In genomic region chr4:141204580-141205061, GRCm38 (mm10) we compare ENCODE assay signal across 8 mouse cellular contexts. TPM values are rescaled to one million over a fixed set of nuclear protein-coding genes. Genes with fewer than 3 reads are reported as not detected.
DNase-seq lines count a peak whose midpoint lies in the region; ATAC-seq lines count a peak whose summit lies in the region.

No protein-coding gene starts in this region.

- no peak overlapping the region for H3K27ac ChIP-seq in midbrain, embryonic 13.5 days
- no peak overlapping the region for H3K27ac ChIP-seq in midbrain, embryonic 14.5 days (replicated peaks; ENCODE audit: low read depth, low read length)
- H3K27ac ChIP-seq in lung, embryonic 16.5 days (ENCODE audit: low read length): no peak overlapping the region
- H3K27ac ChIP-seq in hindbrain, embryonic 11.5 days (ENCODE audit: low read depth, low read length): no peak overlapping the region

- no peaks in the 10 kb centered on the region for H3K4me1 ChIP-seq in midbrain, embryonic 13.5 days (replicated peaks)
- no peaks in the 10 kb centered on the region for H3K4me1 ChIP-seq in midbrain, embryonic 14.5 days (ENCODE audit: control insufficient read depth, insufficient read depth, low read length)
- no peaks in the 10 kb centered on the region for H3K4me1 ChIP-seq in lung, embryonic 16.5 days (replicated peaks; ENCODE audit: control insufficient read depth, insufficient read depth, low read length)
- no peaks in the 10 kb centered on the region for H3K4me1 ChIP-seq in hindbrain, embryonic 11.5 days (replicated peaks; ENCODE audit: control insufficient read depth, insufficient read depth, low read length)

- H3K36me3 ChIP-seq in midbrain, embryonic 13.5 days: peaks cover 50% of the 10 kb centered on the region
- H3K36me3 ChIP-seq in midbrain, embryonic 14.5 days (ENCODE audit: control insufficient read depth, insufficient read depth, low read length): peaks cover 39% of the 10 kb centered on the region
- peaks cover 14% of the 10 kb centered on the region for H3K36me3 ChIP-seq in lung, embryonic 16.5 days (ENCODE audit: control insufficient read depth, insufficient read depth, low read length)
- H3K36me3 ChIP-seq in hindbrain, embryonic 11.5 days (ENCODE audit: control insufficient read depth, insufficient read depth, low read length): no peaks in the 10 kb centered on the region

- H3K4me2 ChIP-seq in midbrain, embryonic 13.5 days (replicated peaks): no peak overlapping the region
- no peak overlapping the region for H3K4me2 ChIP-seq in midbrain, embryonic 14.5 days (ENCODE audit: low read length)
- no peak overlapping the region for H3K4me2 ChIP-seq in lung, embryonic 16.5 days (ENCODE audit: low read depth, low read length)
- H3K4me2 ChIP-seq in hindbrain, embryonic 11.5 days (replicated peaks; ENCODE audit: low read depth, low read length): no peak overlapping the region

- ATAC-seq in midbrain, embryonic 13.5 days: peak; percentile 37; the same call in 1 of the 2 replicates
- no peak for ATAC-seq in midbrain, embryonic 14.5 days (ENCODE audit: low FRiP score, low TSS enrichment)
- ATAC-seq in granulocyte monocyte progenitor cell, adult 5-6 weeks (replicated peaks; ENCODE audit: poor library complexity, severe bottlenecking): peak; percentile 14; the same call in 1 of the 2 replicates
- ATAC-seq in lung, embryonic 16.5 days (ENCODE audit: low read depth): peak; percentile 54
- no peak for ATAC-seq in activated CD4-positive, CD25-positive, alpha-beta regulatory T cell, adult 4 months
- no peak for ATAC-seq in hindbrain, embryonic 11.5 days (ENCODE audit: low FRiP score)

- WGBS in midbrain, embryonic 13.5 days: 73% methylated on average over 4 of the region's 4 CpGs
- WGBS in midbrain, embryonic 14.5 days: 66% methylated on average over 4 of the region's 4 CpGs
- WGBS in lung, embryonic 16.5 days: 56% methylated on average over 4 of the region's 4 CpGs
- 73% methylated on average over 4 of the region's 4 CpGs for WGBS in hindbrain, embryonic 11.5 days

- no peaks in the 10 kb centered on the region for H3K27me3 ChIP-seq in midbrain, embryonic 13.5 days
- no peaks in the 10 kb centered on the region for H3K27me3 ChIP-seq in midbrain, embryonic 14.5 days (ENCODE audit: control insufficient read depth, insufficient read depth, low read length)
- H3K27me3 ChIP-seq in lung, embryonic 16.5 days (ENCODE audit: control insufficient read depth, insufficient read depth, low read depth, low read length): no peaks in the 10 kb centered on the region
- no peaks in the 10 kb centered on the region for H3K27me3 ChIP-seq in hindbrain, embryonic 11.5 days (ENCODE audit: control insufficient read depth, insufficient read depth, low read length)

- H3K9ac ChIP-seq in midbrain, embryonic 13.5 days (replicated peaks): no peak overlapping the region
- no peak overlapping the region for H3K9ac ChIP-seq in midbrain, embryonic 14.5 days (replicated peaks; ENCODE audit: low read length)
- H3K9ac ChIP-seq in lung, embryonic 16.5 days (ENCODE audit: low read length): no peak overlapping the region
- H3K9ac ChIP-seq in hindbrain, embryonic 11.5 days (ENCODE audit: low read depth, low read length): no peak overlapping the region

- H3K4me3 ChIP-seq in midbrain, embryonic 13.5 days (replicated peaks): no peak overlapping the region
- H3K4me3 ChIP-seq in midbrain, embryonic 14.5 days (replicated peaks; ENCODE audit: low read depth, low read length): no peak overlapping the region
- H3K4me3 ChIP-seq in lung, embryonic 16.5 days (ENCODE audit: low read length): no peak overlapping the region
- no peak overlapping the region for H3K4me3 ChIP-seq in hindbrain, embryonic 11.5 days (ENCODE audit: low read depth, low read length)

- peak; percentile 47 to 63 for DNase-seq in cerebellum, postnatal 14 days
- no peak for DNase-seq in cerebellum, adult 11 months
- DNase-seq in midbrain, embryonic 14.5 days: no peak
- DNase-seq in hindbrain, embryonic 11.5 days (ENCODE audit: low spot score): no peak

- no peaks in the 10 kb centered on the region for H3K9me3 ChIP-seq in midbrain, embryonic 13.5 days
- no peaks in the 10 kb centered on the region for H3K9me3 ChIP-seq in midbrain, embryonic 14.5 days (ENCODE audit: control insufficient read depth, low read length)
- no peaks in the 10 kb centered on the region for H3K9me3 ChIP-seq in lung, embryonic 16.5 days (ENCODE audit: control insufficient read depth, low read length)
- H3K9me3 ChIP-seq in hindbrain, embryonic 11.5 days (ENCODE audit: control insufficient read depth, low read length): no peaks in the 10 kb centered on the region

RNA-seq across cellular contexts. Expression of gene Rsg1, which starts 9.1 kb away (rescaled TPM):
- polyA plus RNA-seq in midbrain, embryonic 13.5 days (2015; fragmentation: Nextera tagmentation; extraction: Ambion mirVana): 6.4 and 8.9 TPM in 2 replicates
- polyA plus RNA-seq in midbrain, embryonic 14.5 days (2014; fragmentation: Nextera tagmentation; extraction: Ambion mirVana): 5.7 and 7.8 TPM in 2 replicates
- total RNA-seq in granulocyte monocyte progenitor cell, adult 5-6 weeks (2014; fragmentation: Nextera tagmentation): 1.4 and 1.8 TPM in 2 replicates
- 1.4 and 2.6 TPM in 2 replicates for total RNA-seq in granulocyte monocyte progenitor cell, adult 5-6 weeks (2017)
- 5.2 and 7.0 TPM in 2 replicates for polyA plus RNA-seq in lung, embryonic 16.5 days (2015; fragmentation: Nextera tagmentation; extraction: Ambion mirVana)
- 1 to 10 TPM; 1.5 to 3.2 TPM for polyA plus RNA-seq in activated CD4-positive, CD25-positive, alpha-beta regulatory T cell, adult 4 months (2017; shearing (Covaris generic))
- polyA plus RNA-seq in hindbrain, embryonic 11.5 days (2014; fragmentation: Nextera tagmentation; extraction: Ambion mirVana): 6.3 and 6.8 TPM in 2 replicates

RNA-seq across cellular contexts. Expression of gene Arhgef19, which starts 34.7 kb away (rescaled TPM):
- polyA plus RNA-seq in midbrain, embryonic 13.5 days (2015; fragmentation: Nextera tagmentation; extraction: Ambion mirVana): 0.93 and 0.98 TPM in 2 replicates
- polyA plus RNA-seq in midbrain, embryonic 14.5 days (2014; fragmentation: Nextera tagmentation; extraction: Ambion mirVana): 0.84 and 0.89 TPM in 2 replicates
- not detected in 2 replicates for total RNA-seq in granulocyte monocyte progenitor cell, adult 5-6 weeks (2014; fragmentation: Nextera tagmentation)
- not detected in 2 replicates for total RNA-seq in granulocyte monocyte progenitor cell, adult 5-6 weeks (2017)
- polyA plus RNA-seq in lung, embryonic 16.5 days (2015; fragmentation: Nextera tagmentation; extraction: Ambion mirVana): 17.7 and 18.0 TPM in 2 replicates
- polyA plus RNA-seq in activated CD4-positive, CD25-positive, alpha-beta regulatory T cell, adult 4 months (2017; shearing (Covaris generic)): not detected
- polyA plus RNA-seq in hindbrain, embryonic 11.5 days (2014; fragmentation: Nextera tagmentation; extraction: Ambion mirVana): 2.1 and 3.1 TPM in 2 replicates

RNA-seq across cellular contexts. Expression of gene Fbxo42, which starts 56.9 kb away (rescaled TPM):
- polyA plus RNA-seq in midbrain, embryonic 13.5 days (2015; fragmentation: Nextera tagmentation; extraction: Ambion mirVana): 22.9 and 26.3 TPM in 2 replicates
- 28.6 and 31.9 TPM in 2 replicates for polyA plus RNA-seq in midbrain, embryonic 14.5 days (2014; fragmentation: Nextera tagmentation; extraction: Ambion mirVana)
- total RNA-seq in granulocyte monocyte progenitor cell, adult 5-6 weeks (2014; fragmentation: Nextera tagmentation): 16.5 and 18.6 TPM in 2 replicates
- 7.2 and 7.8 TPM in 2 replicates for total RNA-seq in granulocyte monocyte progenitor cell, adult 5-6 weeks (2017)
- 19.3 and 21.1 TPM in 2 replicates for polyA plus RNA-seq in lung, embryonic 16.5 days (2015; fragmentation: Nextera tagmentation; extraction: Ambion mirVana)
- 1 to 10 TPM; 5.0 to 7.3 TPM for polyA plus RNA-seq in activated CD4-positive, CD25-positive, alpha-beta regulatory T cell, adult 4 months (2017; shearing (Covaris generic))
- 21.9 and 24.8 TPM in 2 replicates for polyA plus RNA-seq in hindbrain, embryonic 11.5 days (2014; fragmentation: Nextera tagmentation; extraction: Ambion mirVana)

Comparison
In these comparisons a context has a peak if more than half of its experiments do, and no peak if none do; other contexts are left out.
1. DNase-seq: peak in cerebellum, postnatal 14 days (2 of 2); none in cerebellum, adult 11 months (single experiment), midbrain, embryonic 14.5 days (single experiment) and hindbrain, embryonic 11.5 days (single experiment).
2. ATAC-seq: peak in midbrain, embryonic 13.5 days (single experiment), granulocyte monocyte progenitor cell, adult 5-6 weeks (single experiment) and lung, embryonic 16.5 days (single experiment); none in midbrain, embryonic 14.5 days (single experiment), activated CD4-positive, CD25-positive, alpha-beta regulatory T cell, adult 4 months (single experiment) and hindbrain, embryonic 11.5 days (single experiment).